Mouse (Mus musculus): ENCODE data around the gene Tnk2.

Tnk2 gene

GRCm38 (mm10) chr16:32660557-32661321 lies 17.1 kb downstream of the Tnk2 start:
- DNase-seq = peak; percentile 82

- DNase-seq = no peak
These were observed 17.8 kb downstream of the Tnk2 start for GRCm38 (mm10) chr16:32661493-32661921.

GRCm38 (mm10) chr16:32662372-32662771 lies 18.7 kb downstream of the Tnk2 start:
- no peak for DNase-seq

- no peak for DNase-seq
These were observed 19.7 kb downstream of the Tnk2 start for GRCm38 (mm10) chr16:32663231-32663858.

DNA sequence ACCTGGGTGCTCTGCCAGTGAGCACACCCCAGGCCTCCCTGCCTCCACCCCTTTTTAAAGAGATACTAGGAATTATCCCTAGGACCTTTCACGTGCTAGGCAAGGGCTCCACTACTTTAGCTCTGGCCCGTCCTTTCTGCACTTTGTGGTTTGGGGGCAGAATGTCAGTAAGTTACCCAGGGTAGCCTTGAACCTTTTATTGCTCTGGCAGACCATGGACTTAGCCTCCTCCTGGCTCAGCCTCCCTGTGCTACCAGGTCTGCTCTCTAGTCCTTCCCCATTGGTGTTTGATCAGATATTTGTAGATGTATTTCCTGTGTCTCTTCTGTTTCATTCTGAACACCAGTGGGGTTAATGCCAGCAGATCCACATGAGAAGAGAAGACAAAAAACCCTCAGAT lies 20.5 kb downstream of the Tnk2 start:
- DNase-seq = no peak

DNA sequence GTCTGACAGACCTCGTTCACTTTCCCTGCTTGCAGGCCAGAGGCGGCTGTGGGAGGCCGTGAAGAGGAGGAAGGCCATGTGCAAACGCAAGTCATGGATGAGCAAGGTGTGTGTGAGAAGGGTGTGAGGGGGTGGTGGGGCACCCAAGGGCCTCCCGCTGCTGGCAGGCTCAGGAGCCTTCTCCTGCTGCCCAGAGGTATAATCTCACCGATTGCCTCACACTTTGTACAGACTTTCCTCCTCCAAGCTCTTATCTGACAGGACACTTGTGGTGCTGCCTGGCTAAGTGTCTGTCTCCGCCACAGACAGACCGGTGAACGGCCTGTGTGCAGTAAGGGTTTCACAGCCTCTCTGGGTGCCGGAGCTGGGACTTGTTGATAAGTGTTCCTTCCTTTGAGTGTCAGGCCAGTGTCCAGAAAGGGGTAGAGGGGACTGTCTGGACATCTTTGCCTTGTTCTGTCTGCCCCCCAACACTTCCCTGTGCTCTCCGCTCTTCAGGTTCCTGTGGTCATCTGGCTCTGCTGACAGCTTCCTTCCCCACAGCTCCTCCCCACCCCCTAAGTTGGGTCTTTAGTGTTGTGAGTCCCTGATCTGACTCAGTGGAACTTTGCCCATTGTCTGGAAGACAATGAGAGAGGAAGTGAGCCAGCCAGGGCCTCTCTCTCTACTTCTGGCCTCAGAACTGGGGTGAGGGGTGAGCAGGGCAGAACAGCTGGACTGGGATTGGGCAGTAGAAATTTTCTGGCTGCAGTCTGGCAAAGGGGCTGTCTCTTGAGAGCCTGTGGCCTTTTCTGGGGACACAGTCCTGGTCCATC lies 22.4 kb downstream of the Tnk2 start:
- DNase-seq = no peak

DNA sequence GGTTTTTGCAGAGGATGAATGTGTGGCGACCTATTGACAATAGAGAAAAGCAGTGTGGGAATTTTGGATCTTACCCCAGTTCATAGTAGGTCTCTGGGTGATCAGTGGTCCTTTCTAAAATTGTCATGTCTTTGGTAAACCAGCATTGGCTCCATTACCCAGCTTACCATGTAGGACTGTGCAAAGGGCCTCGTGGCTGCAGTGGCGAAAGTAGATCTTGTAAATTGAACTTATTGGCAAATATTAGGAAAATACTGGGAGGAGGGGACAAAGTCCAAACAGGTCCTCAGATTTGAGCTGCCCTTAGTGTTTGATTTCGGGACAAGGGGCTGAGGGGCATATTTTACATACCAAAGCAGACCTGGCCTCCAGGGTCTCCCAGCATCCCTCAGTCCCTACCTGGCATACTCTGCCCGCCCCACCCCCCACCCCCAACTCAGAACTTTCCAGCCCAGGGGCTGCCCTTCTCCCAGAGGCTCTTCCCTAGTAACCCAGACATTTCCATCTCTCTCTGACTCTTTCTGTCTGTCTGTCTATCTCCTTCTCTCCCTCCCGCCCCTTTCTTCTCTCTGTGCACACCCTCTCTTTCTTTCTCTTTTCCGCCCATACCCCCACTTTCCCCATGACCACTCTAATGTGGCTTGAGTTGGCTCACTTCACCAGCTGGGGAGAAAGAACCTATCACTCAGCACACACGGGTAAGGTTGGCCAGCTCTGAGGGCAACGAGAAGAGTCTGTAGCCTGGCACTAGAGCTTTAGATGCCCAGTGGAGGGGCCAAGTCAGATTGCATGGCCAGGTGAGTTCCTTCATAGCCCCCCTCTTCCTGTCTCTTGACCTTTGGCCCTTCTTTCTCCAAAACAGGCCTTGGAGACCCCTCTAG lies 23.2 kb downstream of the Tnk2 start:
- DNase-seq = no peak

DNA sequence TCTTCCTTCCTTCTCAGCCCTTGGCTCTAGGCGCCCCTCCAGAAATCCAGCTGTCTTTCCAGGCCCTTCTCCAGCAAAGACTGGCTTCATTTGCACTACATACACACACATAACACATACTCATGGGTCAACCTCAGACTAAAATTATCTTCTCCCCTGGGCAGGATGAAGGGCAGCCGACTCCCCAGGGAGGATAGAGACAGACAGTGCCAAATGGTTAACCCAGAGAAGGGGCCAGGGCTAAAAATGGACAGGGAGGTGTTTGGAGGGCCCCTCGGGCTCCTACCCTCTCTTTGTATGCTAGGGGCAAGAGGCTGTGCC lies 23.8 kb downstream of the Tnk2 start:
- no peak for DNase-seq

DNA sequence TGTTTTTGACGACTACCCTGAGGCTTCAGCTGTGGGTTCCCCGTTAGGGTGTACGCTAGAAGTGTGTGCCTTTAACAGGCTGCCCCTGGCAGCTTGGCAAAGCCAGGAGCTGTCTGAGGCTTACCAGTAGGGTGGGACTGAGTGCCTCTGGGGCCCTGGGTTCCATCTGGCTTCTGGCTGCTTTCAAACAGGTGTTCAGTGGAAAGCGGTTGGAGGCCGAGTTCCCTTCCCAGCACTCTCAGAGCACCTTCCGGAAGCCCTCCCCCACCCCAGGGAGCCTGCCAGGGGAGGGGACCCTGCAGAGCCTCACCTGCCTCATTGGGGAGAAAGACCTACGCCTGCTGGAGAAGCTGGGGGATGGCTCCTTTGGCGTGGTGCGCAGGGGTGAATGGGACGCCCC lies 24.4 kb downstream of the Tnk2 start:
- DNase-seq = no peak

- no peak for DNase-seq
These were observed 24.8 kb downstream of the Tnk2 start for GRCm38 (mm10) chr16:32668472-32668871.

GRCm38 (mm10) chr16:32669243-32669642 lies 25.6 kb downstream of the Tnk2 start:
- DNase-seq = no peak

GRCm38 (mm10) chr16:32670354-32671124 lies 26.9 kb downstream of the Tnk2 start:
- DNase-seq = no peak

DNA sequence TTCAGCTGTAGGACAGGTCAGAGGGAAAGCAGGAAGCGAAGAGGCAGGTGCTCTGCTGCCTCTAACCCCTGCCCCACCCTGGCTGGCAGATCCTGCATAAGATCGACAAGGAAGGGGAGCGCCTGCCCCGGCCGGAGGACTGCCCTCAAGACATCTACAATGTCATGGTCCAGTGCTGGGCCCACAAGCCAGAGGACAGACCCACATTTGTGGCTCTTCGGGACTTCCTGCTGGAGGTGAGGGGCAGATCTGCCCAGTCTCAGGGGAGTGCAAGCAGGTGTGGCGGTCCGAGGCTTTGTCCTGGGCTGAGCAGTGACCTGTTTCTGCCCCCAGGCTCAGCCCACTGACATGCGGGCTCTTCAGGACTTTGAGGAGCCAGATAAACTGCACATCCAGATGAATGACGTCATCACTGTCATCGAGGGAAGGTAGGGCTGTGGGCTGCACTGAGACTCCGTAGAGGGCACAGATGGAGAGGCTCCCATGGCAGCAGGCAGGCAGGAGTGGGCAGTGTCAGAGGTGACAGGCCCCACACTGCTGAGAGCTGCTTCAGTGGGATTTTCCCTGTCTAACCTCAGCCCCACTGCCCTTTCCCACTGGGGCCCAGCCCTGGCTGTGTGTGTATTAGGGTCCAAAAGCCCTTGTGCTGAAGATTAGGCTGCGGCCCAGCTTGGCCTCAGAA lies 27.7 kb downstream of the Tnk2 start:
- DNase-seq = no peak

GRCm38 (mm10) chr16:32672250-32672649 lies 28.6 kb downstream of the Tnk2 start:
- DNase-seq = no peak

DNA sequence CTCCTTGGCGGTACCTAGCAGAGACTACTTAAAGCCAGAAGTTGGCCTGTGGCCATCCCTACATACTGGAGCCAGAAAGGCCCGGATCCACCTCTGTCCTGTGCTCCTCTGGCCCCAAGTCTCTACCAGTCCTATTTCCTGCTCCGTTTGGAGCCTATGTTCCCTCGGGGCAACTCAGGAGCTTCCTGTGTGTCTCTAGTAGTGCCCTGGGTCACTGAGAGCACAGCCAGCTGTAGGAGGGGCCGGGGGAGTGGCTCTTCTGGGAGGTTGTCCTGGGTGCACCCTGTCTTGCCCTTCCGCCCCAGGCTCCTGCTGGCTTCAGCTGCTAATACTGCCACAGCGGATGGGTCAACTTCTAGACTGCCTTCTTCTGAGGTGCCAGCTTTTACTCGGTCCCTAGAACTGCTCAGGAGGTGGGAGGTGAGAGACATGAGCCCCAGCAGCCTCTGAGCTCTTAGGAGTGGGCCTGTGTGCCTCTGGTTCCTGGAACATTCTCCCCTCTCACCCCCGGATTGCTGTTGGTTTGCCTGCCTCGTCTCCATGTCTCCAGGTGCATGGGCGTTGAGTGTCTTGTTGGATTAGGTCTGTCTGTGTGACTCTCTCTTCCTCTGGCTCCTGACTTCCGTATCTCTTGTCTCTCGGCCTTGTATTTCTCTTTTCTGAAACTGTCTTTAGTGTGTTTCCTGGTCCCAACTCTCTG lies 29.3 kb downstream of the Tnk2 start:
- DNase-seq = no peak

- DNase-seq = no peak
These were observed 30.6 kb downstream of the Tnk2 start for GRCm38 (mm10) chr16:32674121-32674740.

- no peak for DNase-seq
These were observed 33.5 kb downstream of the Tnk2 start for GRCm38 (mm10) chr16:32677040-32677700.

- DNase-seq = no peak
These were observed 34.2 kb downstream of the Tnk2 start for GRCm38 (mm10) chr16:32677903-32678302.

GRCm38 (mm10) chr16:32678812-32679211 lies 35.1 kb downstream of the Tnk2 start:
- no peak for DNase-seq

GRCm38 (mm10) chr16:32679976-32680375 lies 36.3 kb downstream of the Tnk2 start:
- DNase-seq = no peak
